Mouse (Mus musculus) thymus, postnatal 4 days (tissue): ENCODE results near the gene Ctsd.

Experiments
- DNase-seq: peaks from one replicate; pipeline ENCODE4 v3.0.0; 2021

The Ctsd gene

GRCm38 (mm10) chr7:142398052-142398451, 10.2 kb upstream of the Ctsd start:
- no peak for DNase-seq

DNA sequence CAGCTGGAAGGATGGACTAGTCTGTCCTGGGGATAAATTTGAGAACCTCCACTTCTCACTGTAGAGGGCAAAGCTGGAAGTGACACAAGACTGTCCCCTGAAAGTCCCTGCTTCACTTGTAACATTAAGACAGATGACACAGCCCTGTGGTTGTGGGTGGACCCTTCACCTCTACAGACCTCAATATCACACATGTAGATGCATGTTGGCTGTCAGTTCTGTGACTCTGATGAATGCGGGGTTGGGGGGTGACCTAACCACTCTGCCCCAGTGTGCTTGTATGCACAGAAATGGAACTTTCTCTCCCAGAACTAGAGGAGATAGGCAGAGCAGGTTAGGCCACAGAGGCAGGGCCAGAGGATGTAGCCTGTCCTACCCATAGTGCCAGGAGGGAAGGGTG, 8.8 kb upstream of the Ctsd start:
- DNase-seq, result no peak

DNA sequence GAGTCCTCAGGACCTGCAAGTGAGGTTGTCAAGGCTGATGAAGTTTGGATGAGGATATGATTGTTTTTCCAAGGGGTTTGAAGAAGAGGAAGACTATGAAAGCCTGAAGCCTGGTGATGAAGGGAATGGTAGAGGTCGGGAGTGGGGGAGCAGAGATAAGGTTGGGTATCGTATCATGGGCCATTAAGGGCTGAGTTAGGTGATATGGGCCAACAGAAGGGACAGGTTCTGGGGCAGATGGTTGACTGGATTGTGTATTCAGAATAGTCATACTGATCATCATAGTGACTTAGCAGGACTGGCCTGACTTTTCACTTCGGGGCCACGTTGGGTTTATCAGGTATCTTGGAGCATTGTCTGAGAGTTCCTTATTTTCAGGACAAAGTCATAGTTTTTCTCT, 7.6 kb upstream of the Ctsd start:
- no peak for DNase-seq

GRCm38 (mm10) chr7:142394261-142395190, 6.7 kb upstream of the Ctsd start:
- DNase-seq, result peak; percentile 20

GRCm38 (mm10) chr7:142393191-142393590, 5.4 kb upstream of the Ctsd start:
- DNase-seq, result peak; percentile 41

DNA sequence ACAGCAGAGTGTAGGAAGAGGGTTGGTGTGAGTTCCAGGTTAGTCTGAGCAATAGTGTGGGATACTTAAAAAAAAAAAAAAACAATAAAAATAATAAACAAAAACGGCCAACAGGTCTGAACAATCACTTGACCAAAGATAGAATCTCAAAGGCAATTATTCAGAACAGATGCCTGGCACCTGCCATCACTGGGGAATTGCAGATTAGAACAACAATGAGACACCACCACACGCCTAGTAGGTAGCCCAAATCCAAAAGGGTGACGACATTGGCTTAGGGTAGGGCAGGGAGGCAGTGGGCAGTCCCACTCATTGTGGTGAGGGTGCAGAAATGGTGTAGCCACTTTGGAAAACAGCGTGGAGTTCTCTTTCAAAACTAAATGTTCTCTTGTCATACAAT, 3.8 kb upstream of the Ctsd start:
- DNase-seq, result peak; percentile 3

DNA sequence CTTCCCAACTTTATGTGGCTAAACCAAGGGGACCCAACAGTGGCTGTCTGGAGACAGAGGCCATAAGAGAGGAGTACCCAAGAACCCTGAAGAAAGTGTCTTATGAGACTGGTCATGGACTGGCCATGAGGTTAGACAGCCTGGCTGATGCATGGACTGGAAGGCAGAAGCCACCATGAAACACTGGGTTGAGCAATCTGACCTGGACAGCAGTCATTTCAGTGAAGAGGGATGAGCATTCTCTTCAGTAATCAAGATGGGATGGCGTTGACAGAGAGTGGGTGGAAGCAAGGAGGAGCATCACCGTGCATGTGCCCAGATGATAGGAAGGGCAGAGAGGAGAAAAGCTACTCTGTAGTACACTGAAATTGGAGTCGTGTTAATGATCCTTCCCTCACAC, 3.3 kb upstream of the Ctsd start:
- DNase-seq, result peak; percentile 6

DNA sequence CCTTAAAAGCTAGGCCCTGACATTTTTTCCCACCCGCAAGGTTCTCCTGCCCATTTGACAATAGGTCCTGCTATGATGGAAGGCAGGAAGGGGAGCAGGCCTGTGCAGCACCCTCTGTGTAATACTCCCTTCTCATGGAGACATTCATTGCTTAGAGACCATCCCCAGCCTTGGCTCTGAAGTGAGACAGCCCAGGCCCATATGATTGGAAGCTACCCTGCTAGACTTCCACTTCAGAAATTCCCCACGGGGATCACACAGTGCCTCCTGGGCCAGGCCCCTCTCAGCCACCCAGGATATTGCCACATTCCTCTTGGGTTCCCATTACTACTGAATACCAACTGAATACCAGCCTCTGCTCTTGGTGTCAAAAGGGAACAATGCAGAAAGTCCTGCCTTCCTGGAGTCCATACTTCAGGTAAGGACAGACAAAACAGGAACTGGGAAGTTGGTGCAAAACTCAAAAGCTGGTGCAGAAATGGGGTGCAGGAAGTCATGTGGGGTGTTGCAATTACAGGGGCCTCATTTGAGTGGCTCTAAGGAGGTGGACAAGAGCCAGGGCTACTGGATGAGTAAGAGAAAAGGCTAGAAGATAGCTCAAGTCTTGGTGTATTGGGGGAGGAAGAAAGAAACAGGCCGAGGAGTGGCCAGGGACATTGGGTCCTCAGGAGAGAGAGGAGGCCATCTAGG, 2.3 kb upstream of the Ctsd start:
- peak; percentile 4 for DNase-seq

- no peak for DNase-seq
Observed at GRCm38 (mm10) chr7:142388740-142389139, 902 bp upstream of the Ctsd start.

GRCm38 (mm10) chr7:142388198-142388597, 360 bp upstream of the Ctsd start:
- no peak for DNase-seq

GRCm38 (mm10) chr7:142386621-142387201, 1.1 kb downstream of the Ctsd start:
- peak; percentile 56 for DNase-seq

DNA sequence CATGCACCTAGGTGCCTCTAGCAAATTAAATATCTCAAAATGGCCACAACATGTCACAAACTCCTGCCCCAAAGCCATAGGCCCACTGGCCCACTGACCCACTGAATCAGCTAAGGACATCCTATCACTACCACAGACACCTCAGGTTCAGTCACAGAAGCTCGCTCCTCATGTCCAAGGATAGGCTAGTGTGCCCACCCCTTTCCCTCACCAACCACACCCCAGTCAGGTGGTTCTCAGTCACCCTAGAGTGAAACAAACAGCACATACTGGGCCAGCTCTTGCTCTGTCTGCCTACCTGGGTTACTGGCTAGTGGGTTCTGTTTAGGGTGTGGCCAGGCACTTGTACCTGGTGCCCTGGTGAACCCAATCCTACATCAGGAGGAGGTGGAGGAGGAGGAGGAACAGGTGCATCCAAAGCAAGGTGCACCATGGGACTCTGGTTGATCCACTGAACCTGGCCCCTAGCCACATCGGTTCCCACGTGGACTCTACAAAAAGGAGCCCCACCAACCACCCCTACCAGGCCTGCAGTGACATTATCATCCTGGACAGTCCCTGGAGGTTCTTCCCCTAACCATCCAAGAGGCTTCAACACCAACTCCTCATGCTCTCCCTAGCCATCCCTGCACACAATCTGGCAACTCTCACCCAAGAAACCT, 2.0 kb downstream of the Ctsd start:
- DNase-seq, result no peak

- DNase-seq, result no peak
Observed at GRCm38 (mm10) chr7:142384306-142384705, 3.5 kb downstream of the Ctsd start.

DNA sequence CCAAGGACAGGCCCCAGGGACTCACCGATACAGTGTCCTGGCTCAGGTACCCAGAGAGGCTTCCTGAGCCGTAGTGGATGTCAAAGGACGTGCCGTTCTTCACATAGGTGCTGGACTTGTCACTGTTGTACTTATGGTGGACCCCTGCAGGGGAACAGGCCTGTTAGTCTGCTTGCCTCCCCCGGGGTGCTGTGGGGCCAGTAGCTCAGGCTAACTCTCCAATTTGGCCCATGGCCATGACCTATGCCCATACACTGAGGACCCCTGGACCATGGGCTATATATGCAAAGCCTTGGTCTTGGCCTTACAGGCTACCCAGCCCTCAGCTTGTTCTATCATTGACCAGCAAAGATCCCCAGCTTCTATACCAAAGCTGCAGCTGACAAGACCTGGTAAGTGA, 5.3 kb downstream of the Ctsd start, which contains the start of gene Gm49369:
Gm49369 (minus strand) TSS at position 101 of the 400 bp plus-strand sequence.
- DNase-seq, result no peak

- peak; percentile 76 for DNase-seq
Observed at GRCm38 (mm10) chr7:142381175-142381574, 6.7 kb downstream of the Ctsd start.

- DNase-seq, result peak; percentile 71
Observed at GRCm38 (mm10) chr7:142379186-142379585, 8.7 kb downstream of the Ctsd start.

DNA sequence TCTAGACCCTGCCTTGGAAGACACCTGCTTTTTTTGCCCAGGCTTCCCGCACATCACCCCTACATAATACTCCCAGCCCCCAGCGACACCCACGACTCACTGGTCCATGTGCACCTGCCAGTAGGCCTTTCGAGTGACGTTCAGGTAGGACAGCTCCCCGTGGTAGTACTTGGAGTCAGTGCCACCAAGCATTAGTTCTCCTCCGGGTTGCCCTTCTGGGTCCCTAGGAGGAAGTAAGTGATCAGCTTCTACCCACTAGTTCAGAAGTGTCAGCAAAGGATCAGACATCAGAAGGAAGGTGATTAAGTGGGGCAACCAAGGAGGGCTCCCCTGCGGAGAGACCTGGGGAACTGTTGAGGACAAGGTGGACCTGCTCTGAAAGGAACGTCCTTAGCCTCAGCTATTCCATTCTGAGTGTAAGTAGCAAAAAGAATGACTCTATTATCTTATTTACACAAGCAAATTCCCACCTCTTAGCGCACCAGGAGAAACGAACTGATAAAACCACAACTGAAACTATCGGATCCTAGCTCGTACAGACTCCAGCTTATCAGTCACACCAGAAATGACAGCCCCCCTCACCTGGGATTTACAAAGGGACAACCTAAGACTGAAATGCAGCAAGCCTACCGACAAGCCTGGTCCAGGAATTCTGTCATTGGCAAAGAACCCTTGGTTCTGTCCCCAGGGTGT, 10.5 kb downstream of the Ctsd start:
- no peak for DNase-seq

GRCm38 (mm10) chr7:142376096-142376495, 11.7 kb downstream of the Ctsd start:
- DNase-seq, result no peak

GRCm38 (mm10) chr7:142375261-142375724, 12.5 kb downstream of the Ctsd start:
- no peak for DNase-seq

GRCm38 (mm10) chr7:142374413-142375015, 13.3 kb downstream of the Ctsd start:
- no peak for DNase-seq

DNA sequence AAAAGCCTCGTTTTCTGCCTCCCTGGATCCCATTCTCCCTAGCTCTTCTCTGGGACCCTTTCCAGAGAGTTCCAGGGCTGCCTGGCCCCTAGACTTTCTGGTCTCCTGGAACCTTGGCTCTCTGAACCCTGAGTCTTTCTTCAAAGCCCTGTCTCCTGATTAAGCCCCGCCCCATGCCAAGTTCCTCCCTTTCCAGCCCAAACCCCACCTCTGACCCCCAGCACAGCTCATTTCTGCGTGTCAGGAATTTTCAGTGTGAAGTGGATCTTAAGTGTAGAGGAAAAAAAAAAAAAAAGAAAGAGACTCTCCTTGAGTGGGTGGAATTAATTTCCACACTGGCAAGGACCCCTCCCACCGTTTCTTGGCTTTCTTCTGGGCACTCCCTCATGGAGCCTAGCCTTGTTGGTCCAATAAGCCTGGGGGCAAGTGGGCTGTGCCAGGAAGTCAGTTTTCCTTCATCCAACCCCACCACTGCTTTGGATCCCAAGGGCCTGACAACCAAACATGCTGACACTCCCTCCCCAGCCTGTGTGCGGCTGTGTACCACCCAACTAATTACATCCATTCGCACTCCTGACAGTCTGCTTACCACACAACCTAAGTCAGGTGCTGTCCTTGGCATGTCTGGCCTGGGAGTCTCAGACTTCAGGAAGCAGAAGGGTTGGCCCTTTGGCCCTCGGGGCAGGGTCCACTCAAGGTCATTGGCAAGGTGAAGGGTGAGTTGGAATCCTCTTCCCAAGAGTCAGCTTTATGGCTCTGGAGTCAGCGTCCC, 14.0 kb downstream of the Ctsd start, which contains the start of gene Ifitm10:
Ifitm10 (minus strand) TSS at position 113 of the 772 bp plus-strand sequence.
- no peak for DNase-seq
